Mouse (Mus musculus) thymus, adult 18-20 months (tissue): ENCODE results near the gene Ccdc191.
A peak's percentile ranks its signal among the peaks of the same experiment; 100 is the strongest.

Source experiments
- DNase-seq, 2 experiments: peaks; one replicate each; pipeline ENCODE4 v3.0.0; 2022; ENCODE audit warnings: mixed read lengths in 2 of 2

The Ccdc191 gene

GRCm38 (mm10) chr16:43932319-43932718 lies 42.7 kb downstream of the Ccdc191 start:
- DNase-seq: no peak

GRCm38 (mm10) chr16:43933041-43933440 lies 43.4 kb downstream of the Ccdc191 start:
- no peak for DNase-seq

GRCm38 (mm10) chr16:43934856-43935255 lies 45.3 kb downstream of the Ccdc191 start:
- DNase-seq: no peak

- no peak for DNase-seq
These were observed 45.8 kb downstream of the Ccdc191 start for GRCm38 (mm10) chr16:43935367-43935766.

GRCm38 (mm10) chr16:43935892-43936291 lies 46.3 kb downstream of the Ccdc191 start:
- no peak for DNase-seq

DNA sequence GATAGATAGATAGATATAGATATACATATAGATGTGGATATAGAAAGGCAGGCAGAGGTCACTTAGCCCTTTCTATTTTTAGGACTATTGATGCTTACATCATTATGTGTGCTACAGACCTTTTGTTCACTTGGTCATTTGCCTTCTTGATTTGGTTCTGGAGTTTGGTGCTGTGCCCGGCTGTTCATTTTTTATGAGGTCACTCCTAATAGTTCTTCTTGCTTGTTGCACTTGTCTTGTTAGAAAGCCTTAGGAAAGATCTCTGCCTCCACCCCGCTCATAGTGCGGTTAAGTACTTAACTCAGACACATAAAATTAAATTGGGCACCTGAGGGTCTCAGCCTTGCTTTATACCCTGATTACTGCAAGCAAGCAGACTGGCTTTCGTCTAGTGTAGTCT lies 51.2 kb downstream of the Ccdc191 start:
- DNase-seq: no peak

GRCm38 (mm10) chr16:43945351-43945750 lies 55.8 kb downstream of the Ccdc191 start:
- DNase-seq: no peak

DNA sequence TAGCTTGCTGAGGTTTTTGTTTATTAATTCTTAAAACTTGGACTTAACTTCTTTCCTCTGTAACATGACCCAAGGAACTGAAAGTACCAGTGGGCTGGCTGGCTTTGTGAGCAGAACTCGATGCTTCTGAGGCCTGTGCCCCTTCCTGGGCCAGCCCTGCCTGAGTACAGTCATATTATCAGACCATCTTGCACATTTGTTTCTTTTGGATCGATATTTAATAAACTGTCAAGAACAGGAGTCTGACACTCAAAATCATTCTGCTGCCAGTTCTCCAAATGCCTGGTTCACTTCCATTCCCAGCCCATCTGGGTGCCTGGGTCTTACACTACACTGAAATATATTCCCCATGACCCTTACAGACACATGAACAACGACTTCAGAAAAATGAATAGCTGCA lies 56.3 kb downstream of the Ccdc191 start:
- no peak for DNase-seq

DNA sequence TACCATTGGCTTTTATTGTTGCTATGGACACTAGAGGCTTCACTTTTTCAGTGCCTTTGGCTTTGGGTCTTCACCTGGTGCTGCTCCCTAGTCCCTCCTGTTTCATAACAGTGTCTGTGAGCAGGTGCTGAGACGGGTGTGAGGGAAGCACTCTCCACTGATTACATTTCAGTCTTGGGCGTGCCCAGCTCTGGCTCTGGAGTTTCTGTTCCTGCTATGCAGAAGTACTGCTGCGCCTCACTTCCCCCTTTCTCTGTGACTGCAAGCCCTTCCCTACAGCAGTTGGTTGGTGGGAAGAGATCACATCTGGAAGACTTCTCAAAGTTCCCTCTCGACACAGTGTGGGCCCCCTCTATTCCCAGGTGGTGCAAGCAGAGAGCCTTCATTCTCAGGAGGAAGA lies 62.0 kb downstream of the Ccdc191 start:
- no peak for DNase-seq

- DNase-seq: no peak
These were observed 65.3 kb downstream of the Ccdc191 start for GRCm38 (mm10) chr16:43954913-43955312.

- DNase-seq: no peak
These were observed 68.4 kb downstream of the Ccdc191 start for GRCm38 (mm10) chr16:43958038-43958437.

DNA sequence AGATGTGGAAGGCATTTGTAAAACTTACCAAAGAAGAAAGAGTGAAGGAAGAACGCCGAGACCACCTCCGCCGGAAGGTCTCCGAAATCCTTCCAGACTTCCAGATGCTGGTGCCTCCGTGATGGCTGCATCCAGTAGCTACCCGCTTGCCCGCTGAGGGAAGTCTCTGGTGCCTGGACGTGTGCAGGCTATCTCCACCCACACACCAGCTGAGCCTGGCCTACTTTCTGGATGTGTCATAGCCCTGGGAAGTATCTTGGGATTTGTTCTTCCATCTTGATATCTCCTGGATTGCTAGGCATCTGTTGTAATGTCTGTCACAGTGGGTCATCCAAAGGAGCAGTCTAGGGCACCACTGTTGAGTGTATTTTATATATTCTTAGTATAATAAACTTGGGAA lies 73.7 kb downstream of the Ccdc191 start:
- no peak for DNase-seq

- no peak for DNase-seq
These were observed 74.2 kb downstream of the Ccdc191 start for GRCm38 (mm10) chr16:43963780-43964179.

DNA sequence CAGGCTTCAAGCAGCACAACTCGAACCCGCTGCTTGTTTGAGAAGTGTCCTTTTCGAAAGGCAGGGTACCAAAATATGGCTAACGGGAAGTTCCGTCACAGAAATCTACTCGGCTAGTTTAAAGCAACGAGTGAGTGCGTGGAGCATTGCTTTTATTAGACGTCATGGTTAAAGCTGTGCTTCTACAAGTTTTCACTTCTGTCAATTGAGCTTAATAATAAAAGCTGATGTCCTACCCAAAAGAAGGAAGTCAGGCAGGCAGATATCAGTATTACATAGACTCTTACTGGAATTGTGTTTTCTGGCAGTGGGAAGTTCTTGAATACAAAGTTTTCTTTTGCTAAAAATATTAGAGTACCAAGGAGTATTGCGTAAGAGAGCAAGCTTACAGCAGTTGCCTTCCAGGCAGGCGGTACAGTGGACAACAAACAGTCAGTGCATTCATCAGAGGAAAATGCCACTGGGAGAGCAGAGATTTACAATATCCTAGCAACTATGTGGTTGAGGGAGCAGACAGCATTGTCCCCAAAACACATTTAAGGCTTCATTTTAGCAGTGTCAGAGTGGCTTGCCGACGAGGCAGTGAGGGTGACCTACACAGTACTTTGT lies 76.3 kb downstream of the Ccdc191 start:
- no peak for DNase-seq

- peak; percentile 13 to 15 for DNase-seq
These were observed 80.8 kb downstream of the Ccdc191 start for GRCm38 (mm10) chr16:43970426-43970825.

- no peak for DNase-seq
These were observed 81.6 kb downstream of the Ccdc191 start for GRCm38 (mm10) chr16:43971189-43971588.

- no peak for DNase-seq
These were observed 82.1 kb downstream of the Ccdc191 start for GRCm38 (mm10) chr16:43971741-43972140.

- no peak for DNase-seq
These were observed 82.8 kb downstream of the Ccdc191 start for GRCm38 (mm10) chr16:43972391-43972790.

GRCm38 (mm10) chr16:43973147-43973546 lies 83.5 kb downstream of the Ccdc191 start:
- no peak for DNase-seq

DNA sequence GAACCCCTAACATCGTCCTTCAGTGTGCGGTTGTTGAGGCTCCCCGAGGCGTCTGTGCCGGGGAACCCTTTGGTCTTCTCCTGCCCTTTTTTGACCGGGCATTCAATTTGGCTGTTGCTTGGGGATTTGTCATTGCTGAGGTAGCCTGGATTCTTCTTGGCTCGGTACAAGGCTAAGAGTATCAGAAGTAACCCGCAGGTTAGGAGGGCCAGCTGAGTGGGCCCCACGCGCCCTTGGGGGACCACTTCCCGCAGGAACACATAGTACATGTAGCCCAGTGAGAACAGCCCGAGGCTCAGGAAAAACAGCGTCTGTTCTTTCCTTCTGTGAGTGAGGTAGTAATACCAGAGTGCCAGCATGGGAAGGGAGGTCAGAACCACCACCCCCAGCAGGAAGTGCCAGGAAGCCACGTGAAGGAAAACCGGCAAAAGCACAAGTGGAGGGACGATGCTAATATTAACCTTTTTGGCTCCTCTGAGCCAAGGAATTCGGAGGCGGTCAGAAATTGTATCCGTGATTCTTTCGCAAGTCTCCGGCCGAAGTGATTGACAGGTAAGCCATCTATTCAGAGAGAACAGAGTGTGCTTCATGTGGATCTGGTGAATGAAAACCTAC lies 84.1 kb downstream of the Ccdc191 start:
- DNase-seq: no peak

- no peak for DNase-seq
These were observed 89.4 kb downstream of the Ccdc191 start for GRCm38 (mm10) chr16:43979010-43979327.

DNA sequence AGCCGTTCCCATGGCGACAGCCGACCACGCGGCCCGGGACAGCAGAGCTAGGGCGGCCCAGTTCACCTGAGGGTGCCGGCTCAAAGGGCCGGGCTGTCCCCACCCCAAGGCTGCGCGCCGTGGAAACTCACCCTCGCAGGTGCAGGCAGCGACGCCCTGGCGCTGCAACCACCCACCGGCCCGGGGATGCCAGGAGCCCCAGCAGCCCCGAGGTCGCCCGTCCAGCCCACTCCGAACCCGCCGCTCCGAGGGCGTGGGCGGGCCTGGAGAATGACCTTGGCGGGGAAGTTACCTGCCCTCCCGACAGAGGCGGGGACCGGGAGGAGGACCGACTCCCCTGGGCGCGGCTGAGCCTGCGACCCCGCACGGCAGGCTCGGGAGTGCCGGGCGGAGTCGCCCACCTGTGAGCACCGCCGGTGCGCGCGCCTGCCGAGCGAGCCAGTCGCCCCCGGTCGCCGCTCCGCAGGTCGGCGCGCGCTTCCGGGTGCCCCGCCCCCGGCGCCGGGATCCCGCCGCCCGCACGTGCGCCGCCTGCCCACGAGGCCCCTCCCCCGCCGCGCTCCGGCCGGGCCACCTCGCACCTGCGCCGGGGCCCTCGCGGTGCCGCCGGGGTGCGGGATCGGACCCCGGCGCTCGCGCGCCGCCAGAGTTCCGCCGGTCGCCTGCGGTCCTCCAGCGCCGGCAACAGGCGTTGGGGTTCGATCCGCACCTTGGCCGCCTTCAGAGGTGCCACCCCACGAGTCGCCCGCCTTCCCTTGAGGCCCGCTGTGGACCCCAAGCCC lies 89.9 kb downstream of the Ccdc191 start, which contains the start of gene Zdhhc23:
Zdhhc23 (minus strand) TSS at position 464 of the 782 bp plus-strand sequence.
- peak; percentile 36 to 45 for DNase-seq

- no peak for DNase-seq
These were observed 90.6 kb downstream of the Ccdc191 start for GRCm38 (mm10) chr16:43980110-43980609.

DNA sequence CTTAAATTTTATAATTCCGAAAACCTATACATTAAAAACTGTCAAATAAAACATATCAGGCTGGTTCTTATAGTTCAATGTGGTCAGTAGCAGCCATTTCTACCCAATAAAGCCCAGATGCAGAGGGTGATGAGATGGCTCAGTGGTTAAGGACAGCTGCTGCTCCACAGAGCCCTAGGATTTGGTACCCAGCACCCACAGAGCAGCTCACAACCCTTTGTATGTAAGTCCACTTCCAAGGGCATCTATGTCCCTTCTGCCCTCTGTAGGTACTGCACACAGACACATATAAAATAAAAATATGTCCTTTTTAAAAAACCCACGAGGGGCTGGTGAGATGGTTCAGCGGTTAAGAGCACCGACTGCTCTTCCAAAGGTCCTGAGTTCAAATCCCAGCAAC lies 96.7 kb downstream of the Ccdc191 start:
- DNase-seq: no peak
